Mouse (Mus musculus): ENCODE measurements at regions not wholly inside any gene's neighbourhood (a gene's known extent, or its start where the extent isn't known, plus 50 kb on each side); places are given as distances from the start of the nearest gene placed in this dataset.
"Not testable (repeated sequence)": the region's sequence is repeated elsewhere in the genome, so short reads cannot be mapped to it uniquely, and the experiment has no call there.

- WGBS = 57% methylated on average over 1 of the region's 1 CpGs
- Histone ChIP-seq H3K27me3 (ENCODE audit: control insufficient read depth, insufficient read depth, low read length) (no peaks in the 10 kb centered on the region), H3K4me1 (ENCODE audit: control insufficient read depth, insufficient read depth, low read length) (no peaks in the 10 kb centered on the region), H3K79me2 (ENCODE audit: control insufficient read depth, insufficient read depth, low read length) (no peaks in the 10 kb centered on the region), H3K27ac (replicated peaks; ENCODE audit: insufficient read depth, low read depth, low read length) (no peak overlapping the region), H3K4me3 (ENCODE audit: insufficient read depth, low read depth, low read length) (no peak overlapping the region), H3K36me3 (ENCODE audit: control insufficient read depth, insufficient read depth, low read length) (no peaks in the 10 kb centered on the region), H3K9ac (ENCODE audit: low read depth, low read length) (no peak overlapping the region)
- DNase-seq (ENCODE audit: extremely low read depth, low read depth, low spot score) = no peak
- no peak for TF ChIP-seq CTCF (IDR thresholded peaks at IDR 0.05; ENCODE audit: low read depth, low read length)
- no peak for TF ChIP-seq POLR2A (IDR thresholded peaks at IDR 0.05; ENCODE audit: extremely low read depth, insufficient read depth, low read length)
Observed at GRCm38 (mm10) chr16:57970956-57971355, 216.4 kb upstream of the Col8a1 start.

GRCm38 (mm10) chr16:57984111-57984510, 229.6 kb upstream of the Col8a1 start:
- Histone ChIP-seq H3K27ac (replicated peaks; ENCODE audit: insufficient read depth, low read depth, low read length) (no peak overlapping the region), H3K9ac (ENCODE audit: low read depth, low read length) (no peak overlapping the region), H3K27me3 (ENCODE audit: control insufficient read depth, insufficient read depth, low read length) (no peaks in the 10 kb centered on the region; the same call in 1 of the 2 replicates), H3K4me1 (ENCODE audit: control insufficient read depth, insufficient read depth, low read length) (no peaks in the 10 kb centered on the region), H3K79me2 (ENCODE audit: control insufficient read depth, insufficient read depth, low read length) (no peaks in the 10 kb centered on the region), H3K4me3 (ENCODE audit: insufficient read depth, low read depth, low read length) (no peak overlapping the region), H3K36me3 (ENCODE audit: control insufficient read depth, insufficient read depth, low read length) (no peaks in the 10 kb centered on the region)
- peak; percentile 44 for DNase-seq (ENCODE audit: extremely low read depth, low read depth, low spot score)
- WGBS = 80% methylated on average over 5 of the region's 5 CpGs
- TF ChIP-seq POLR2A (IDR thresholded peaks at IDR 0.05; ENCODE audit: extremely low read depth, insufficient read depth, low read length) = no peak
- no peak for TF ChIP-seq CTCF (IDR thresholded peaks at IDR 0.05; ENCODE audit: low read depth, low read length)

GRCm38 (mm10) chr16:58005740-58006139, 251.2 kb upstream of the Col8a1 start:
- TF ChIP-seq CTCF (IDR thresholded peaks at IDR 0.05; ENCODE audit: low read depth, low read length) (no peak), POLR2A (IDR thresholded peaks at IDR 0.05; ENCODE audit: extremely low read depth, insufficient read depth, low read length) (no peak)
- no peaks in the 10 kb centered on the region for H3K4me1 ChIP-seq (ENCODE audit: control insufficient read depth, insufficient read depth, low read length)
- no peaks in the 10 kb centered on the region for H3K27me3 ChIP-seq (ENCODE audit: control insufficient read depth, insufficient read depth, low read length)
- no peaks in the 10 kb centered on the region for H3K36me3 ChIP-seq (ENCODE audit: control insufficient read depth, insufficient read depth, low read length)
- H3K79me2 ChIP-seq (ENCODE audit: control insufficient read depth, insufficient read depth, low read length) = no peaks in the 10 kb centered on the region
- no peak overlapping the region for H3K27ac ChIP-seq (replicated peaks; ENCODE audit: insufficient read depth, low read depth, low read length)
- no peak overlapping the region for H3K4me3 ChIP-seq (ENCODE audit: insufficient read depth, low read depth, low read length)
- H3K9ac ChIP-seq (ENCODE audit: low read depth, low read length) = no peak overlapping the region
- DNase-seq (ENCODE audit: extremely low read depth, low read depth, low spot score) = no peak
- 74% methylated on average over 3 of the region's 3 CpGs for WGBS

DNA sequence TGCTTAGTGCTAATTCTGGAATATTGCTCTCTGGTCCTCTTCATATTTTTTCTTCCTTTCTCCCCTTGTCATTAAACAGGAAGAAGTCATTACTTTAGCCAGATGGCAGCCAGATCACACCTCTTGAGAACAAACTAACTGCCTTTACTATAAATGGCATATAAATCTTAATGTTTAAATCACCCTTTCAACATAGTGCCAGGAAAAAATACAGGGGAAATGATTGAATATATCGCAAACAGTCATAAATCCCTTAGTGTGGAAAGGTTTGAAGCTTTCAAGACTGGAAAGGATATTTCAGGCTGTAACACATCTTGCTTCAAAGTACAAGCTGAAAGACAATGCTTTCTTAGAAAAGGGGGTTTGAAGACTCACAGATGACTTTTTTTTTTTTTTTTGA, 259.0 kb upstream of the Col8a1 start:
- Histone ChIP-seq H3K27me3 (ENCODE audit: control insufficient read depth, insufficient read depth, low read length) (no peaks in the 10 kb centered on the region), H3K27ac (replicated peaks; ENCODE audit: insufficient read depth, low read depth, low read length) (no peak overlapping the region), H3K79me2 (ENCODE audit: control insufficient read depth, insufficient read depth, low read length) (no peaks in the 10 kb centered on the region), H3K36me3 (ENCODE audit: control insufficient read depth, insufficient read depth, low read length) (no peaks in the 10 kb centered on the region), H3K4me1 (ENCODE audit: control insufficient read depth, insufficient read depth, low read length) (no peaks in the 10 kb centered on the region), H3K4me3 (ENCODE audit: insufficient read depth, low read depth, low read length) (no peak overlapping the region), H3K9ac (ENCODE audit: low read depth, low read length) (no peak overlapping the region)
- no peak for DNase-seq (ENCODE audit: extremely low read depth, low read depth, low spot score)
- 87% methylated on average over 1 of the region's 1 CpGs for WGBS
- TF ChIP-seq POLR2A (IDR thresholded peaks at IDR 0.05; ENCODE audit: extremely low read depth, insufficient read depth, low read length) (no peak), CTCF (IDR thresholded peaks at IDR 0.05; ENCODE audit: low read depth, low read length) (no peak)

GRCm38 (mm10) chr16:58027525-58027924, 273.0 kb upstream of the Col8a1 start:
- no peak overlapping the region for H3K9ac ChIP-seq (ENCODE audit: low read depth, low read length)
- no peak overlapping the region for H3K4me3 ChIP-seq (ENCODE audit: insufficient read depth, low read depth, low read length)
- H3K27me3 ChIP-seq (ENCODE audit: control insufficient read depth, insufficient read depth, low read length) = no peaks in the 10 kb centered on the region
- H3K4me1 ChIP-seq (ENCODE audit: control insufficient read depth, insufficient read depth, low read length) = no peaks in the 10 kb centered on the region
- no peak overlapping the region for H3K27ac ChIP-seq (replicated peaks; ENCODE audit: insufficient read depth, low read depth, low read length)
- H3K36me3 ChIP-seq (ENCODE audit: control insufficient read depth, insufficient read depth, low read length) = no peaks in the 10 kb centered on the region
- 83% methylated on average over 2 of the region's 2 CpGs for WGBS
- DNase-seq (ENCODE audit: extremely low read depth, low read depth, low spot score) = no peak
- no peaks in the 10 kb centered on the region for H3K79me2 ChIP-seq (ENCODE audit: control insufficient read depth, insufficient read depth, low read length)
- TF ChIP-seq POLR2A (IDR thresholded peaks at IDR 0.05; ENCODE audit: extremely low read depth, insufficient read depth, low read length) = no peak
- no peak for TF ChIP-seq CTCF (IDR thresholded peaks at IDR 0.05; ENCODE audit: low read depth, low read length)

- not testable (repeated sequence) for H3K27ac ChIP-seq (replicated peaks; ENCODE audit: insufficient read depth, low read depth, low read length); H3K9ac ChIP-seq (ENCODE audit: low read depth, low read length); H3K79me2 ChIP-seq (ENCODE audit: control insufficient read depth, insufficient read depth, low read length); H3K27me3 ChIP-seq (ENCODE audit: control insufficient read depth, insufficient read depth, low read length); H3K36me3 ChIP-seq (ENCODE audit: control insufficient read depth, insufficient read depth, low read length); H3K4me1 ChIP-seq (ENCODE audit: control insufficient read depth, insufficient read depth, low read length); DNase-seq (ENCODE audit: extremely low read depth, low read depth, low spot score); H3K4me3 ChIP-seq (ENCODE audit: insufficient read depth, low read depth, low read length)
- WGBS = 79% methylated on average over 1 of the region's 1 CpGs
Observed at GRCm38 (mm10) chr16:58028541-58028940, 274.0 kb upstream of the Col8a1 start.
